Mouse (Mus musculus): Measurements from ENCODE around the gene Tmem107. TPM values are rescaled to one million over a fixed set of nuclear protein-coding genes. Genes with fewer than 3 reads are reported as not detected.

Tmem107 gene
- total and polyA plus RNA-seq, 3 experiments, result 22.6 to 31.3 (median 30.1) TPM

DNA sequence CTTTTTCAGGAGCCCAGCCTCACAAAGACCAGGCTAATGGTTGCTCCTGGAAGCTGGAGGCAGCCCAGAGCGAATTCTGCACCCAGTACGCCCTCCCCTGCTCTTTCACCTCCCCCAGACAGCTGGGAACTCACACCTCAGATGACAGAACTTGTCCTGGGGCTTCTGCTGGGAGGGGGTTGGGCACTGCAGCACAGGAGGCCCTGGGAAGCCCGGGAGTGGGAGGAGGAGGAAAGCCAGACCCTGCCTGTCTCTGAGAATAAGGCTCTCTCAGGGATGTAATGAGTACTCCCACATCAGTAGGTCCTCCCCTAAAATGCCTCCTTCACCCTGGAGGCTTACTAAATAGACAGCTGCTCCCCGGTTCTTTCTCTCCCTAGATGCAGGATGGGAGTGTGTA, 16.5 kb downstream of the Tmem107 start:
- H3K4me2 ChIP-seq (ENCODE audit: insufficient read depth, low read depth, poor library complexity, severe bottlenecking), result no peak overlapping the region
- H3K4me3 ChIP-seq (replicated peaks in 1 of 3; ENCODE audit: low read depth in 2 of 3, low read length in 2 of 3, poor library complexity in 1 of 3), result no peak overlapping the region
- TF ChIP-seq ZMIZ1 (IDR thresholded peaks at IDR 0.05; ENCODE audit: low read depth, low read length) (no peak), RAD21 (IDR thresholded peaks at IDR 0.05; ENCODE audit: low read depth, low read length) (no peak), MEF2A (IDR thresholded peaks at IDR 0.05; ENCODE audit: borderline replicate concordance, low read depth, low read length) (no peak), CTCF (conservative IDR thresholded peaks at IDR 0.05 in 1 of 2, IDR thresholded peaks at IDR 0.05 in 1 of 2; ENCODE audit: low read depth in 2 of 2, low read length in 2 of 2) (no peak), E2F4 (IDR thresholded peaks at IDR 0.05; ENCODE audit: insufficient replicate concordance, low read depth, low read length) (no peak), IRF4 (IDR thresholded peaks at IDR 0.05; ENCODE audit: low read depth, low read length) (no peak), POLR2A (IDR thresholded peaks at IDR 0.05; ENCODE audit: low read depth, low read length) (no peak), MAZ (IDR thresholded peaks at IDR 0.05; ENCODE audit: low read depth, low read length) (no peak), MXI1 (IDR thresholded peaks at IDR 0.05; ENCODE audit: low read depth, low read length) (no peak), EP300 (IDR thresholded peaks at IDR 0.05; ENCODE audit: low read length) (no peak)
- peaks cover 18 to 28% of the 10 kb centered on the region in 2 experiments for H3K36me3 ChIP-seq (replicated peaks in 1 of 2; ENCODE audit: control insufficient read depth in 1 of 2, insufficient read depth in 1 of 2, low read length in 1 of 2)
- in situ Hi-C loops (cut with MboI; ENCODE audit: low pct_ligation_motif_present, low pct_unique_long_range_greater_than_20kb, low sequenced_read_pairs), result loop anchor here (25.0 kb wide), 1 partner anchor 925 kb away; the partner anchor contains the start of genes Acadvl, Dlg4 and Dvl2
- H3K9me3 ChIP-seq (replicated peaks; ENCODE audit: low read length), result peaks cover 4% of the 10 kb centered on the region
- no peak overlapping the region for H3K27ac ChIP-seq (ENCODE audit: insufficient read depth, low read depth)
- H3K27me3 ChIP-seq (replicated peaks), result peaks cover 29% of the 10 kb centered on the region
- H3K4me1 ChIP-seq (ENCODE audit: control insufficient read depth in 1 of 2, insufficient read depth in 2 of 2), result peaks cover 18 to 41% of the 10 kb centered on the region in 2 experiments
- H3K9ac ChIP-seq (ENCODE audit: insufficient read depth, low read depth), result no peak overlapping the region
- dilution Hi-C loops (cut with MboI; ENCODE audit: extremely low pct_ligation_motif_present, extremely low pct_unique_long_range_greater_than_20kb, low sequenced_read_pairs), result no loop called here
- DNase-seq (ENCODE audit: extremely low read depth), result no peak
- H3K79me2 ChIP-seq (replicated peaks; ENCODE audit: control insufficient read depth, extremely low read depth, insufficient read depth, poor library complexity, severe bottlenecking), result peaks cover 29% of the 10 kb centered on the region

DNA sequence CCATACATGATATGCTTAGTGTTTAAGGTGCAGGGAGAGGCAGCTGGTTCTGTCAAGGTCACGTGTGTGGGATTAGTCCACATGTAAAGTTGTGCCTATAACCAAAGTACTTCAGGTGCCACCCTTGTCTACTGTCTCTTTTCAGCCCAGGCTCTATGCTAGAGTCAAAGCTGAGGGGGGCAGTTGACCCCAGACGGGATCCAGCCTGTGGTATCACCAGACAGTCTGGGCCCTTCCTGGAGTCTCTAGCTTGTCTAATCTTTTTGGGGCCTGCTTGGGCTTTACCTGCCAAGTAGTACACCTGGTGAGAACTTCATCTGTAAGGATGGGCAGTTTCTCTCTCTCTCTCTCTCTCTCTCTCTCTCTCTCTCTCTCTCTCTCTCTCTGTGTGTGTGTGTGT, 17.0 kb downstream of the Tmem107 start:
- dilution Hi-C loops (cut with MboI; ENCODE audit: extremely low pct_ligation_motif_present, extremely low pct_unique_long_range_greater_than_20kb, low sequenced_read_pairs), result no loop called here
- H3K4me2 ChIP-seq (ENCODE audit: insufficient read depth, low read depth, poor library complexity, severe bottlenecking), result peak overlapping the region; percentile 74; the same call in 1 of the 2 replicates
- no peak for DNase-seq (ENCODE audit: extremely low read depth)

GRCm38 (mm10) chr11:69088103-69088855, 17.7 kb downstream of the Tmem107 start, which contains the start of gene Vamp2:
Gene Vamp2, plus strand, starts transcription at chr11:69088490.
- peaks cover 29% of the 10 kb centered on the region for H3K79me2 ChIP-seq (replicated peaks; ENCODE audit: control insufficient read depth, extremely low read depth, insufficient read depth, poor library complexity, severe bottlenecking)
- dilution Hi-C loops (cut with MboI; ENCODE audit: extremely low pct_ligation_motif_present, extremely low pct_unique_long_range_greater_than_20kb, low sequenced_read_pairs) (no loop called here), in situ Hi-C loops (cut with MboI; ENCODE audit: low pct_ligation_motif_present, low pct_unique_long_range_greater_than_20kb, low sequenced_read_pairs) (loop anchor here (25.0 kb wide), 1 partner anchor 924 kb away; the partner anchor contains the start of genes Acadvl, Dlg4 and Dvl2)
- peaks cover 23 to 48% of the 10 kb centered on the region in 2 experiments for H3K4me1 ChIP-seq (ENCODE audit: control insufficient read depth in 1 of 2, insufficient read depth in 2 of 2)
- H3K27ac ChIP-seq (ENCODE audit: insufficient read depth, low read depth), result peak within 1 kb of the TSS; percentile 57
- H3K36me3 ChIP-seq (replicated peaks in 1 of 2; ENCODE audit: control insufficient read depth in 1 of 2, insufficient read depth in 1 of 2, low read length in 1 of 2), result peaks cover 23 to 37% of the 10 kb centered on the region in 2 experiments
- H3K4me3 ChIP-seq (replicated peaks in 1 of 3; ENCODE audit: low read depth in 2 of 3, low read length in 2 of 3, poor library complexity in 1 of 3), result peak within 1 kb of the TSS; percentile 89 to 99 (median 89)
- H3K9ac ChIP-seq (ENCODE audit: insufficient read depth, low read depth), result peak within 1 kb of the TSS; percentile 96
- H3K27me3 ChIP-seq (replicated peaks), result peaks cover 22% of the 10 kb centered on the region
- DNase-seq (ENCODE audit: extremely low read depth), result peak; percentile 83
- peaks cover 4% of the 10 kb centered on the region for H3K9me3 ChIP-seq (replicated peaks; ENCODE audit: low read length)
- peak within 1 kb of the TSS; percentile 74 for H3K4me2 ChIP-seq (ENCODE audit: insufficient read depth, low read depth, poor library complexity, severe bottlenecking)
- TF ChIP-seq ETS1 (conservative IDR thresholded peaks at IDR 0.05; ENCODE audit: low read depth, low read length) (peak; percentile 21; the same call in 1 of the 2 replicates), MAZ (IDR thresholded peaks at IDR 0.05; ENCODE audit: low read depth, low read length) (peak; percentile 60), EP300 (IDR thresholded peaks at IDR 0.05; ENCODE audit: low read length) (no peak), KAT2A (IDR thresholded peaks at IDR 0.05; ENCODE audit: insufficient replicate concordance, low read length) (no peak), USF2 (conservative IDR thresholded peaks at IDR 0.05; ENCODE audit: low read depth, low read length) (no peak), MAFK (IDR thresholded peaks at IDR 0.05; ENCODE audit: insufficient replicate concordance, low read length) (no peak), PAX5 (IDR thresholded peaks at IDR 0.05; ENCODE audit: low read length) (no peak), JUND (conservative IDR thresholded peaks at IDR 0.05; ENCODE audit: low read depth, low read length) (no peak), MEF2A (IDR thresholded peaks at IDR 0.05; ENCODE audit: borderline replicate concordance, low read depth, low read length) (0 out of 2 replicates have a peak, but pooled peaks have one; percentile 15), ZNF384 (IDR thresholded peaks at IDR 0.05; ENCODE audit: low read depth, low read length) (no peak), RCOR1 (conservative IDR thresholded peaks at IDR 0.05; ENCODE audit: low read depth, low read length) (no peak), MYC (IDR thresholded peaks at IDR 0.05; ENCODE audit: low read depth, low read length) (no peak), SIN3A (IDR thresholded peaks at IDR 0.05; ENCODE audit: low read length) (peak; percentile 62; the same call in 1 of the 2 replicates), HCFC1 (IDR thresholded peaks at IDR 0.05; ENCODE audit: low read depth, low read length) (peak; percentile 27; the same call in 1 of the 2 replicates), USF1 (IDR thresholded peaks at IDR 0.05; ENCODE audit: low read depth, low read length) (no peak), RAD21 (IDR thresholded peaks at IDR 0.05; ENCODE audit: low read depth, low read length) (no peak)

More for the DNA sequence above, 17.0 kb downstream of the Tmem107 start:
- peaks cover 20 to 45% of the 10 kb centered on the region in 2 experiments for H3K4me1 ChIP-seq (ENCODE audit: control insufficient read depth in 1 of 2, insufficient read depth in 2 of 2)
- peaks cover 20 to 32% of the 10 kb centered on the region in 2 experiments for H3K36me3 ChIP-seq (replicated peaks in 1 of 2; ENCODE audit: control insufficient read depth in 1 of 2, insufficient read depth in 1 of 2, low read length in 1 of 2)
- H3K27me3 ChIP-seq (replicated peaks), result peaks cover 25% of the 10 kb centered on the region
- TF ChIP-seq MAZ (IDR thresholded peaks at IDR 0.05; ENCODE audit: low read depth, low read length) (no peak), POLR2AphosphoS2 (IDR thresholded peaks at IDR 0.05; ENCODE audit: low read depth, low read length) (no peak), SMC3 (IDR thresholded peaks at IDR 0.05; ENCODE audit: low read depth, low read length) (no peak)
- H3K27ac ChIP-seq (ENCODE audit: insufficient read depth, low read depth), result no peak overlapping the region
- H3K4me3 ChIP-seq (replicated peaks in 1 of 3; ENCODE audit: low read depth in 2 of 3, low read length in 2 of 3, poor library complexity in 1 of 3), result no peak overlapping the region
- H3K9me3 ChIP-seq (replicated peaks; ENCODE audit: low read length), result peaks cover 4% of the 10 kb centered on the region
- 0 out of 2 replicates have a peak overlapping the region, but pooled peaks have one; percentile 96 for H3K9ac ChIP-seq (ENCODE audit: insufficient read depth, low read depth)
- H3K79me2 ChIP-seq (replicated peaks; ENCODE audit: control insufficient read depth, extremely low read depth, insufficient read depth, poor library complexity, severe bottlenecking), result peaks cover 29% of the 10 kb centered on the region
- in situ Hi-C loops (cut with MboI; ENCODE audit: low pct_ligation_motif_present, low pct_unique_long_range_greater_than_20kb, low sequenced_read_pairs), result loop anchor here (25.0 kb wide), 1 partner anchor 925 kb away; the partner anchor contains the start of genes Acadvl, Dlg4 and Dvl2
